Comparison of ENCODE assay signal across 7 mouse cellular contexts in genomic region chr10:81317273-81317672, GRCm38 (mm10). TPM values are rescaled to one million over a fixed set of nuclear protein-coding genes. Genes with fewer than 3 reads are reported as not detected.
DNase-seq lines count a peak whose midpoint lies in the region; ATAC-seq and TF ChIP-seq lines count a peak whose summit lies in the region.

No protein-coding gene starts in this region.

- peak overlapping the region; percentile 61 for H3K4me2 ChIP-seq in stomach, postnatal 0 days (replicated peaks; ENCODE audit: low read depth)

- H3K4me1 ChIP-seq in thymus, adult 2 months (replicated peaks; ENCODE audit: control insufficient read depth, insufficient read depth, low read length): peaks cover 24% of the 10 kb centered on the region
- H3K4me1 ChIP-seq in embryonic facial prominence, embryonic 10.5 days: peaks cover 51% of the 10 kb centered on the region
- peaks cover 5% of the 10 kb centered on the region; the same call in 1 of the 2 replicates for H3K4me1 ChIP-seq in lung, adult 2 months (ENCODE audit: control insufficient read depth, insufficient read depth, low read length)
- H3K4me1 ChIP-seq in stomach, postnatal 0 days (replicated peaks; ENCODE audit: control insufficient read depth, insufficient read depth): peaks cover 13% of the 10 kb centered on the region; the same call in 1 of the 2 replicates

- ATAC-seq in stomach, postnatal 0 days (ENCODE audit: low FRiP score, low TSS enrichment): peak; percentile 6; the same call in 1 of the 2 replicates

- H3K36me3 ChIP-seq in thymus, adult 2 months (ENCODE audit: control insufficient read depth, insufficient read depth, low read length): peaks cover 23% of the 10 kb centered on the region
- H3K36me3 ChIP-seq in embryonic facial prominence, embryonic 10.5 days (replicated peaks): peaks cover 69% of the 10 kb centered on the region
- H3K36me3 ChIP-seq in stomach, postnatal 0 days (ENCODE audit: control insufficient read depth, insufficient read depth, low read length): peaks cover 12% of the 10 kb centered on the region

- no peaks in the 10 kb centered on the region for H3K9me3 ChIP-seq in embryonic facial prominence, embryonic 10.5 days
- no peaks in the 10 kb centered on the region for H3K9me3 ChIP-seq in stomach, postnatal 0 days (ENCODE audit: control insufficient read depth, low read length)

- WGBS in thymus, adult 2 months: 70% methylated on average over 20 of the region's 20 CpGs
- 7% methylated on average over 20 of the region's 20 CpGs for WGBS in embryonic facial prominence, embryonic 10.5 days
- 29% methylated on average over 20 of the region's 20 CpGs for WGBS in lung, adult 2 months
- WGBS in stomach, postnatal 0 days: 22% methylated on average over 20 of the region's 20 CpGs

- no peak for TF ChIP-seq POLR2A in thymus, adult 2 months (IDR thresholded peaks at IDR 0.05; ENCODE audit: control insufficient read depth, extremely low read depth, insufficient read depth, low read length, poor library complexity)
- TF ChIP-seq POLR2A in lung, adult 2 months (IDR thresholded peaks at IDR 0.05; ENCODE audit: borderline replicate concordance, extremely low read depth, low read depth, low read length): no peak

- DNase-seq in thymus, postnatal 4 days: peak; percentile 60
- DNase-seq in thymus, adult 2 months: no peak
- DNase-seq in embryonic facial prominence, embryonic 10.5 days (ENCODE audit: low spot score): peak; percentile 69
- DNase-seq in kidney, adult 18-20 months: peak; percentile 69
- DNase-seq in lung, adult 2 months: peak; percentile 64
- peak; percentile 85 for DNase-seq in stomach, postnatal 0 days (ENCODE audit: low spot score)
- no peak for DNase-seq in layer of hippocampus, adult 11-12 months (ENCODE audit: low spot score)

- no peak for TF ChIP-seq CTCF in thymus, adult 2 months (IDR thresholded peaks at IDR 0.05; ENCODE audit: borderline replicate concordance, control insufficient read depth, extremely low read depth, insufficient read depth, low read length, poor library complexity)
- no peak for TF ChIP-seq CTCF in lung, adult 2 months (IDR thresholded peaks at IDR 0.05; ENCODE audit: insufficient read depth, low read length)
- TF ChIP-seq CTCF in stomach, postnatal 0 days (IDR thresholded peaks at IDR 0.05; ENCODE audit: low read depth): peak; percentile 25; the same call in 1 of the 2 replicates

- peak overlapping the region; percentile 61 for H3K9ac ChIP-seq in stomach, postnatal 0 days (ENCODE audit: low read length)

- no peak overlapping the region for H3K4me3 ChIP-seq in thymus, adult 2 months (ENCODE audit: control insufficient read depth, insufficient read depth, low read length)
- peak overlapping the region; percentile 44 for H3K4me3 ChIP-seq in embryonic facial prominence, embryonic 10.5 days
- H3K4me3 ChIP-seq in lung, adult 2 months (replicated peaks; ENCODE audit: extremely low read depth, low read depth, low read length): peak overlapping the region; percentile 11
- H3K4me3 ChIP-seq in stomach, postnatal 0 days (ENCODE audit: low read depth, low read length): peak overlapping the region; percentile 28

- TF ChIP-seq EP300 in stomach, postnatal 0 days (optimal IDR thresholded peaks at IDR 0.05): no peak

- no peak overlapping the region for H3K27ac ChIP-seq in thymus, adult 2 months (ENCODE audit: control insufficient read depth, insufficient read depth, low read length)
- peak overlapping the region; percentile 63 for H3K27ac ChIP-seq in embryonic facial prominence, embryonic 10.5 days (replicated peaks)
- peak overlapping the region; percentile 65 for H3K27ac ChIP-seq in stomach, postnatal 0 days (replicated peaks)

- H3K27me3 ChIP-seq in thymus, adult 2 months (ENCODE audit: control insufficient read depth, insufficient read depth, low read length): no peaks in the 10 kb centered on the region
- 0 out of 2 replicates have a peak, but pooled peaks cover 6% of the 10 kb centered on the region for H3K27me3 ChIP-seq in embryonic facial prominence, embryonic 10.5 days (replicated peaks; ENCODE audit: low read depth, poor library complexity, severe bottlenecking)
- no peaks in the 10 kb centered on the region for H3K27me3 ChIP-seq in stomach, postnatal 0 days (ENCODE audit: control insufficient read depth, insufficient read depth, low read length)

RNA-seq across cellular contexts. Expression of gene Cactin, which starts 3.6 kb away (rescaled TPM):
- polyA plus RNA-seq in thymus, adult 2 months (2012; rRNA removed): 89.3 and 89.6 TPM in 2 replicates
- 52.3 and 54.3 TPM in 2 replicates for polyA plus RNA-seq in embryonic facial prominence, embryonic 10.5 days (2016; fragmentation: Nextera tagmentation; extraction: Ambion mirVana)
- 30.5 and 36.7 TPM in 2 replicates for polyA plus RNA-seq in lung, adult 2 months (2012; rRNA removed)
- 16.2 and 16.6 TPM in 2 replicates for polyA plus RNA-seq in stomach, postnatal 0 days (2015; fragmentation: Nextera tagmentation; extraction: Ambion mirVana)

RNA-seq across cellular contexts. Expression of gene Tbxa2r, which starts 11.3 kb away (rescaled TPM):
- polyA plus RNA-seq in thymus, adult 2 months (2012; rRNA removed): 310 and 312 TPM in 2 replicates
- polyA plus RNA-seq in embryonic facial prominence, embryonic 10.5 days (2016; fragmentation: Nextera tagmentation; extraction: Ambion mirVana): 3.1 and 3.6 TPM in 2 replicates
- 39.9 and 44.0 TPM in 2 replicates for polyA plus RNA-seq in lung, adult 2 months (2012; rRNA removed)
- polyA plus RNA-seq in stomach, postnatal 0 days (2015; fragmentation: Nextera tagmentation; extraction: Ambion mirVana): 19.7 and 20.2 TPM in 2 replicates

RNA-seq across cellular contexts. Expression of gene Pip5k1c, which starts 24.5 kb away (rescaled TPM):
- 212 and 239 TPM in 2 replicates for polyA plus RNA-seq in thymus, adult 2 months (2012; rRNA removed)
- 72.2 and 72.4 TPM in 2 replicates for polyA plus RNA-seq in embryonic facial prominence, embryonic 10.5 days (2016; fragmentation: Nextera tagmentation; extraction: Ambion mirVana)
- 103 and 104 TPM in 2 replicates for polyA plus RNA-seq in lung, adult 2 months (2012; rRNA removed)
- polyA plus RNA-seq in stomach, postnatal 0 days (2015; fragmentation: Nextera tagmentation; extraction: Ambion mirVana): 19.1 and 21.1 TPM in 2 replicates

RNA-seq across cellular contexts. Expression of gene Gipc3, which starts 25.8 kb away (rescaled TPM):
- 0.70 and 0.82 TPM in 2 replicates for polyA plus RNA-seq in thymus, adult 2 months (2012; rRNA removed)
- polyA plus RNA-seq in embryonic facial prominence, embryonic 10.5 days (2016; fragmentation: Nextera tagmentation; extraction: Ambion mirVana): not detected in 2 replicates
- polyA plus RNA-seq in lung, adult 2 months (2012; rRNA removed): 10.3 and 11.2 TPM in 2 replicates
- 0.06 and 0.10 TPM in 2 replicates for polyA plus RNA-seq in stomach, postnatal 0 days (2015; fragmentation: Nextera tagmentation; extraction: Ambion mirVana)

RNA-seq across cellular contexts. Expression of gene Tjp3, which starts 25.9 kb away (rescaled TPM):
- polyA plus RNA-seq in thymus, adult 2 months (2012; rRNA removed): 27.5 and 34.5 TPM in 2 replicates
- polyA plus RNA-seq in embryonic facial prominence, embryonic 10.5 days (2016; fragmentation: Nextera tagmentation; extraction: Ambion mirVana): 8.9 and 9.0 TPM in 2 replicates
- polyA plus RNA-seq in lung, adult 2 months (2012; rRNA removed): 27.6 and 27.7 TPM in 2 replicates
- 42.5 and 46.0 TPM in 2 replicates for polyA plus RNA-seq in stomach, postnatal 0 days (2015; fragmentation: Nextera tagmentation; extraction: Ambion mirVana)

Comparison
In these comparisons a context has a peak if more than half of its experiments do, and no peak if none do; other contexts are left out.
1. DNase-seq: peak in thymus, postnatal 4 days (single experiment), embryonic facial prominence, embryonic 10.5 days (single experiment), kidney, adult 18-20 months (single experiment), lung, adult 2 months (single experiment) and stomach, postnatal 0 days (single experiment); none in thymus, adult 2 months (single experiment) and layer of hippocampus, adult 11-12 months (single experiment).